Mouse (Mus musculus) granulocyte monocyte progenitor cell, adult 5-6 weeks (primary cell): ENCODE measurements around the gene Slc26a10. TPM values are rescaled to one million over a fixed set of nuclear protein-coding genes. Genes with fewer than 3 reads are reported as not detected.
A peak's percentile ranks its signal among the peaks of the same experiment; 100 is the strongest.
"Not testable (repeated sequence)": the region's sequence is repeated elsewhere in the genome, so short reads cannot be mapped to it uniquely, and the experiment has no call there.

Experiments used
- ATAC-seq: replicated peaks from 2 replicates; pipeline ENCODE4 v1.8.0; 2016; ENCODE audit warnings: mild to moderate bottlenecking, moderate TSS enrichment, inconsistent platforms; ENCODE audit not compliant: poor library complexity, severe bottlenecking
- total RNA-seq, 2 experiments: library from RNA; stranded (forward) in 1 of 2; stranded (reverse) in 1 of 2; fragments of 200-712, 200-1000 nt in 1 of 2; fragments of >200 nt in 1 of 2; fragmentation: Nextera tagmentation in 1 of 2; gene quantifications; 2 replicates each; pipeline ENCODE4 v1.2.3; 2014 to 2017

The Slc26a10 gene
- total RNA-seq, 2 experiments from 2014 or later = 0.15 to 0.88 TPM

GRCm38 (mm10) chr10:127138328-127139141 lies 41.9 kb downstream of the Slc26a10 start:
- peak; percentile 38 for ATAC-seq

DNA sequence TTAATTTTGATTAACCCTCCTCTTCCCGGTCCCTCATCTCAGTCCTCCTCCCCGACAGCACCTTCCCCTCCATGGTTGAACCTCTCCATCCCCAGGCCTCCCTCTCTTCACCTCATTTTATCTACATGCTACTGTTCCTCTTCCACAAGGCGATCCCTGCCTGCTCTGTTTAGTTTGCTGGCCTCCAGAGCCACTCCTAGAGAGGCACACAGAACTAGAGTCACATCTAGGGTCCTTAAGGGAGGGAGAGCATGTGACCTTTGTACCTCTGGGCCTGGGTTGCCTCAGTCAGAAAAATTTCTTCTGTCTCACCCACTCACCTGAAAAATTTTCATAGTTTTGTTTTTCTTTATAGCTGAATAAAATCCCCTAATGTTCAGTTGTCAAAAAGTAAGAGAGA lies 42.5 kb downstream of the Slc26a10 start:
- no peak for ATAC-seq

DNA sequence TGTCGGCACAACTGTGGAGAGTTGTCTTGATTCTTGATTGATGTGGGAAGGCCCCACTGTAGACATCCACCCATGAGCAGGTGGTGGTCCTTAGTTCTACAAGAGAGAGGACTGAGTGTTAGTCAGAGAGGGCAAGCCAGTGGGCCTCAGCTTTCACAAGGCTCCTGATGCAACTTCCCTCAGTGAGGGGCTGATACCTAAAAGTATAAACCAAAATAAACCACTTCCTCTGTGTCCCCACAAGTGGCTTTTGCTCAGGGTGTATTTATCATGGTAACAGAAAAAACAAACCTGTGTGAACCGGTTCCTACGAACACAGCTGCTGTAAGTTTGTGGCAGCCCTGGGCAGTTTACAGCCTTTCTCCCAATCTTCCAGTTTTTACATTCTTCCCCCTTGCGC lies 43.9 kb downstream of the Slc26a10 start:
- peak; percentile 78 for ATAC-seq

GRCm38 (mm10) chr10:127135118-127135836 lies 45.2 kb downstream of the Slc26a10 start:
- peak; percentile 57 for ATAC-seq

GRCm38 (mm10) chr10:127134394-127135035 lies 45.9 kb downstream of the Slc26a10 start:
- not testable (repeated sequence) for ATAC-seq

DNA sequence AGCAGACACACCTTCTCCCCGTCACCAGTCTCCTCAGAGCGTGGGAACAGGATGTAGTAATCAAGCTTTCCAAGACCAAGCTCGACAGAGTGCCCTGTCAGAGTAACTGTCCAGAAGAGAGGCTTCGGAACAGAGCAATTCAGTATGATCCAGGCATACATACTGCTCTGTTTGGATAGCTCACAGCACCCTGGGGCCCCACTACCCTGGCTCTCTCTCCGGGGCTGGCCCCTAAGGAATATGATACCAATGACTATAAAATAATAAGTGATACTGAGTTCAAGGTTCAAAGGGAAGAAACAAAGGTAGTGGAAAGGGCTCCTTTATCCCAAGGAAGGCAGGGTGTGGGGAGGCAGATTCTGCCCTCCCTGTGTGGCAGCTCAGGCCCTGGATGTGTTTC lies 48.0 kb downstream of the Slc26a10 start:
- ATAC-seq = no peak

GRCm38 (mm10) chr10:127129431-127129830 lies 51.0 kb downstream of the Slc26a10 start:
- no peak for ATAC-seq

DNA sequence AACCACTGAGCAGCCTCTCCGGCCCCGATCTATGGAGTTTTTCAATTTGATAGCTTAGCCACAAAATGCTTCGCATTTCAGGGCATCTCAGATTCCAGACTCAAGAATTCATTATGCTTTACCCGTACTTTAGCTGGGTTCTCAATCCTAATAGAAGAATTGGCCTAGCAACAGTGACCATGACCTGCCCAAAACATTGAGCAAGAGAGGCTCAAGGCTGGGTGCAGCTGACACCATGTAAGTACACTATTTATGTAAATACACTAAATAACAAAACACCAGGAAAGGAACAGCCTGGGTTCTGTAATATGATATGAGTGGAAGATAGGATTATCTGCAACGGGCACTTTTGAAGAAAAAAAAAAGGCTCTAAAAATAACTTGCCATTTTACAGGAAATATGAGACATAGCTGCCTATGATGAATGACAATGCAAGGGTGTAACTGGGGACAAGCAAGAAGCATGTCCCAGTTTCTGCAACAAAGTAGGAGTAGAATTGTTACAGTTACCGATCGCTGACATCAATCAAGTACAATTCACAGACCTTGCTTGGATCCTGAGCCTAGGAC lies 52.6 kb downstream of the Slc26a10 start:
- peak; percentile 41 for ATAC-seq

- peak; percentile 58 for ATAC-seq
Measured at GRCm38 (mm10) chr10:127126579-127126978, 53.9 kb downstream of the Slc26a10 start.

- ATAC-seq = peak; percentile 28
Measured at GRCm38 (mm10) chr10:127125210-127126001, 55.0 kb downstream of the Slc26a10 start.

- ATAC-seq = peak; percentile 20; the same call in 1 of the 2 replicates
Measured at GRCm38 (mm10) chr10:127123436-127123805, 57.0 kb downstream of the Slc26a10 start.

- ATAC-seq = no peak
Measured at GRCm38 (mm10) chr10:127122784-127123435, 57.5 kb downstream of the Slc26a10 start.

DNA sequence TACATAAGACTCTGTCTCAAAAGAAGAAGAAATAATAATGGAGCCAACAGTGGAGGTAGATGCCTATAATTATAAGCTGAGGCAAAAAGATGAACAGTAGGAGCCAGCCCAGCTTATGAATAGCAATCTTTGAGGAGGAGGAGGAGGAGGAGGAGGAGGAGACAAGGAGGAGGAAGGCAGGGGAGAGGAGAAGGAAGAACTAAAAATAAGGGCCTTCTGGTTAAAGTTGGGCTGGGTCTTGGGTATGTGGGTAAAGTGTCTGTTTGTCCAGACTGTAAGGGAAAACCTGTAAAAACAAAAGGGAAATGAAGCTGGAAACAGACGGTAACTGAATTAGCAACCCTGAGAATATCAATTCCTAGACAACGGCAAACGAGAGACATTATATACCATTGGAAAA lies 58.4 kb downstream of the Slc26a10 start:
- ATAC-seq = no peak

Other genes starting within 250 kb of the Slc26a10 start
- gene Ctdsp2, start 201.9 kb downstream of the Slc26a10 start, total RNA-seq (2014; fragmentation: Nextera tagmentation) = 53.4 and 62.9 TPM in 2 replicates
- gene Ctdsp2, start 201.9 kb downstream of the Slc26a10 start, total RNA-seq (2017) = 21.2 and 21.5 TPM in 2 replicates
- not detected in 2 replicates for gene Avil, start 179.9 kb downstream of the Slc26a10 start, total RNA-seq (2014; fragmentation: Nextera tagmentation)
- not detected in 2 replicates for gene Avil, start 179.9 kb downstream of the Slc26a10 start, total RNA-seq (2017)
- 32.9 and 52.7 TPM in 2 replicates for gene Tsfm, start 149.8 kb downstream of the Slc26a10 start, total RNA-seq (2014; fragmentation: Nextera tagmentation)
- gene Tsfm, start 149.8 kb downstream of the Slc26a10 start, total RNA-seq (2017) = 33.1 and 41.5 TPM in 2 replicates
- 40.4 and 47.0 TPM in 2 replicates for gene Mettl1, start 139.2 kb downstream of the Slc26a10 start, total RNA-seq (2014; fragmentation: Nextera tagmentation)
- gene Mettl1, start 139.2 kb downstream of the Slc26a10 start, total RNA-seq (2017) = 25.8 and 36.7 TPM in 2 replicates
- gene Eef1akmt3, start 139.1 kb downstream of the Slc26a10 start, total RNA-seq (2014; fragmentation: Nextera tagmentation) = 0.13 TPM in 1 of 2 replicates, not detected in the other
- not detected in 2 replicates for gene Eef1akmt3, start 139.1 kb downstream of the Slc26a10 start, total RNA-seq (2017)
- gene Cyp27b1, start 132.4 kb downstream of the Slc26a10 start, total RNA-seq (2014; fragmentation: Nextera tagmentation) = 0.45 TPM in 1 of 2 replicates, not detected in the other
- gene Cyp27b1, start 132.4 kb downstream of the Slc26a10 start, total RNA-seq (2017) = 0.69 TPM in 1 of 2 replicates, not detected in the other
- gene March9, start 120.5 kb downstream of the Slc26a10 start, total RNA-seq (2014; fragmentation: Nextera tagmentation) = not detected in 2 replicates
- not detected in 2 replicates for gene March9, start 120.5 kb downstream of the Slc26a10 start, total RNA-seq (2017)
- 721 and 802 TPM in 2 replicates for gene Cdk4, start 117.1 kb downstream of the Slc26a10 start, total RNA-seq (2014; fragmentation: Nextera tagmentation)
- 568 and 716 TPM in 2 replicates for gene Cdk4, start 117.1 kb downstream of the Slc26a10 start, total RNA-seq (2017)
- 92.4 and 102 TPM in 2 replicates for gene Tspan31, start 110.4 kb downstream of the Slc26a10 start, total RNA-seq (2014; fragmentation: Nextera tagmentation)
- 82.5 and 82.6 TPM in 2 replicates for gene Tspan31, start 110.4 kb downstream of the Slc26a10 start, total RNA-seq (2017)
- 26.3 and 27.2 TPM in 2 replicates for gene Agap2, start 105.4 kb downstream of the Slc26a10 start, total RNA-seq (2014; fragmentation: Nextera tagmentation)
- 18.8 and 34.4 TPM in 2 replicates for gene Agap2, start 105.4 kb downstream of the Slc26a10 start, total RNA-seq (2017)
- gene Os9, start 59.5 kb downstream of the Slc26a10 start, total RNA-seq (2014; fragmentation: Nextera tagmentation) = 73.3 and 80.0 TPM in 2 replicates
- 202 and 218 TPM in 2 replicates for gene Os9, start 59.5 kb downstream of the Slc26a10 start, total RNA-seq (2017)
- gene B4galnt1, start 15.4 kb downstream of the Slc26a10 start, total RNA-seq (2014; fragmentation: Nextera tagmentation) = 288 and 308 TPM in 2 replicates
- gene B4galnt1, start 15.4 kb downstream of the Slc26a10 start, total RNA-seq (2017) = 141 and 161 TPM in 2 replicates
- 3.2 TPM in 1 of 2 replicates, not detected in the other for gene Arhgef25, start 9.4 kb upstream of the Slc26a10 start, total RNA-seq (2014; fragmentation: Nextera tagmentation)
- 0.15 and 0.95 TPM in 2 replicates for gene Arhgef25, start 9.4 kb upstream of the Slc26a10 start, total RNA-seq (2017)
- 51.9 and 54.4 TPM in 2 replicates for gene Dtx3, start 15.1 kb upstream of the Slc26a10 start, total RNA-seq (2014; fragmentation: Nextera tagmentation)
- 17.9 and 19.9 TPM in 2 replicates for gene Dtx3, start 15.1 kb upstream of the Slc26a10 start, total RNA-seq (2017)
- 12.1 and 13.6 TPM in 2 replicates for gene Pip4k2c, start 30.9 kb upstream of the Slc26a10 start, total RNA-seq (2014; fragmentation: Nextera tagmentation)
- 7.6 and 13.8 TPM in 2 replicates for gene Pip4k2c, start 30.9 kb upstream of the Slc26a10 start, total RNA-seq (2017)
- 1.4 TPM in 1 of 2 replicates, not detected in the other for gene Kif5a, start 82.7 kb upstream of the Slc26a10 start, total RNA-seq (2014; fragmentation: Nextera tagmentation)
- gene Kif5a, start 82.7 kb upstream of the Slc26a10 start, total RNA-seq (2017) = 0.30 and 0.31 TPM in 2 replicates
- 62.3 and 72.1 TPM in 2 replicates for gene Dctn2, start 85.7 kb upstream of the Slc26a10 start, total RNA-seq (2014; fragmentation: Nextera tagmentation)
- 80.4 and 83.9 TPM in 2 replicates for gene Dctn2, start 85.7 kb upstream of the Slc26a10 start, total RNA-seq (2017)
- 53.3 and 72.1 TPM in 2 replicates for gene Mbd6, start 108.4 kb upstream of the Slc26a10 start, total RNA-seq (2014; fragmentation: Nextera tagmentation)
- 4.1 TPM in 2 replicates for gene Mbd6, start 108.4 kb upstream of the Slc26a10 start, total RNA-seq (2017)
- 63.0 and 105 TPM in 2 replicates for gene Mars, start 131.1 kb upstream of the Slc26a10 start, total RNA-seq (2014; fragmentation: Nextera tagmentation)
- 193 and 221 TPM in 2 replicates for gene Mars, start 131.1 kb upstream of the Slc26a10 start, total RNA-seq (2017)
- gene Arhgap9, start 141.3 kb upstream of the Slc26a10 start, total RNA-seq (2014; fragmentation: Nextera tagmentation) = 46.0 and 53.1 TPM in 2 replicates
- gene Arhgap9, start 141.3 kb upstream of the Slc26a10 start, total RNA-seq (2017) = 34.7 and 51.8 TPM in 2 replicates
- not detected in 2 replicates for gene Gli1, start 161.3 kb upstream of the Slc26a10 start, total RNA-seq (2014; fragmentation: Nextera tagmentation)
- gene Gli1, start 161.3 kb upstream of the Slc26a10 start, total RNA-seq (2017) = not detected in 2 replicates
- not detected in 2 replicates for gene Inhbe, start 173.8 kb upstream of the Slc26a10 start, total RNA-seq (2014; fragmentation: Nextera tagmentation)
- not detected in 2 replicates for gene Inhbe, start 173.8 kb upstream of the Slc26a10 start, total RNA-seq (2017)
- gene Inhbc, start 189.8 kb upstream of the Slc26a10 start, total RNA-seq (2014; fragmentation: Nextera tagmentation) = not detected in 2 replicates
- gene Inhbc, start 189.8 kb upstream of the Slc26a10 start, total RNA-seq (2017) = not detected in 2 replicates
- 50.6 and 56.7 TPM in 2 replicates for gene R3hdm2, start 199.7 kb upstream of the Slc26a10 start, total RNA-seq (2014; fragmentation: Nextera tagmentation)
- 25.1 and 44.5 TPM in 2 replicates for gene R3hdm2, start 199.7 kb upstream of the Slc26a10 start, total RNA-seq (2017)